Mouse (Mus musculus): ENCODE measurements at regions not wholly inside any gene's neighbourhood (a gene's known extent, or its start where the extent isn't known, plus 50 kb on each side); places are given as distances from the start of the nearest gene placed in this dataset.

DNA sequence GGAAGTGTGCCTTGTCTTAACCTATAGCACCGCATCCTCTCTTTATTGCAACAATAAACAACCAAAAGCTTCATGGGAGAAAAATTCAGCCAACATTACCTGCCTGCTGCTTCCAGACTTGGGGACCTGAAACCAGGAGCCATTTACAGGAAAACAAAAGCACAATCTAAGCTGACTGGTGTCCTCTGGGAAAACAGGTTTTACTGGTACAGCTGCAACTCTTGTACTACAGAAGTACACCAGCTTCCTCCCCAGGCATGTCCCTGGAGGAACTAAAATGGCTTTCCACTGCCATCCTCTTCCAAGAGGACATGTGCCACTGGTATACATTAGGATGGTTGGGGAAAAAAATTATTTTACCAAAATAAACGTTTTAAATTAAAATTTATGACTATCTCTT, 63.9 kb upstream of the Ptprk start:
- DNase-seq, result no peak

GRCm38 (mm10) chr10:28012135-28012534, 62.5 kb upstream of the Ptprk start:
- no peak for DNase-seq

DNA sequence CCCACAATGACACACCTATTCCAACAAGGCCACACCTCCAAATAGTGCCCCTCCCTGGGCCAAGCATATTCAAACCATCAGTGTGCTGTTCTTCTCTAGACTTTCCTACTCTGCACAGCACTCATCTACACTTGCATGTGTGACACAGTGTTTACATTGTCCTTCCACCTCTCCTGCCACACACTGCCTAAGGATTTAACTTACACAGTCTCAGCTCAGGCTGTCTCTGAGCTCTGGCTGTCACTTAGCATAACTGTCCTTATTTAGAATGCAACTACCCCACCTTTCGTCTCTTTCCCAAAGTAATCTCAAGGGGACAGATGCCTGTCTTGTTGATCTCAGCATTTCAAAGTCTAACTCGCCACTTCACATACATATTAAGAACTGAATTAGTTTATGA, 61.2 kb upstream of the Ptprk start:
- no peak for DNase-seq

DNA sequence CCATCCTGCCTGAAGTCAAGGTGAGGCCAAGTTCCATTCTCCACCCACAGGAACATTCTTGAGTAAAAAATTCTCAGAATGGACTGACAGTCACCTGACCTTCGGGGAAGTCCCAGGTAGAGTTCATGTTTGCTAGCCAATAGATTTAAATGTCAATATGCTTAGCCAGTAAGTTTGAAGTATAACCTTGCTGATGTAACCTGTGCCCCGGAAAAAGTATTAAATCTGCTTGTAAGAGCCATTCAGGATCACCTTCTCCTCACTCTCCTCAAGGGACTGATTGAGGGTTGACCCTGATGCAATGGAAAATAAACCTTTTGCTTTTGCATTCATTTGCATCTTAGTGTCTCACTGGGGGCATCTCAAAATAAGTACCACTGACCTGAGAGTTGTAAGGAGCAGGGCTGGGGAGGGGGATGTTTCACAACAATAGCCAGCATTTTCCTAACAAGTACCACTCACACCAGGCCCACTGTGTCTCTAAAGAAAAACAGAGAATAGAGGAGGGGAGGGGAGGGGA, 60.3 kb upstream of the Ptprk start:
- no peak for DNase-seq
